Mouse (Mus musculus) embryonic facial prominence, embryonic 11.5 days (tissue): ENCODE measurements around the gene Gm21974. TPM values are rescaled to one million over a fixed set of nuclear protein-coding genes. Genes with fewer than 3 reads are reported as not detected.

Source experiments
- ATAC-seq: fragments of 200-750 bp; cut with Nextera tagmentation; replicated peaks from 2 replicates; pipeline ENCODE4 v1.8.0; 2017; ENCODE audit warnings: low read depth; ENCODE audit not compliant: insufficient number of reproducible peaks, low FRiP score, low TSS enrichment
- DNase-seq: peaks from one replicate; pipeline ENCODE4 v3.0.0-alpha.2; 2015; ENCODE audit warnings: low spot score
- H3K27ac ChIP-seq: fragments of 300-500 bp; sonication (generic); replicated peaks from 2 replicates; pipeline ENCODE4 v1.5.1; 2014; ENCODE audit warnings: mild to moderate bottlenecking, low read depth, low read length, control low read depth
- H3K27me3 ChIP-seq: fragments of 300-500 bp; sonication (generic); 2 replicates; pipeline ENCODE4 v1.6.1; 2014; ENCODE audit warnings: mild to moderate bottlenecking, low read length, moderate library complexity, mixed read lengths; ENCODE audit not compliant: control insufficient read depth, insufficient read depth
- H3K36me3 ChIP-seq: fragments of 300-500 bp; sonication (generic); replicated peaks from 2 replicates; pipeline ENCODE4 v1.6.1; 2014; ENCODE audit warnings: low read depth, mild to moderate bottlenecking, low read length, moderate library complexity, mixed read lengths; ENCODE audit not compliant: control insufficient read depth, insufficient read depth
- H3K4me1 ChIP-seq: fragments of 300-500 bp; sonication (generic); 2 replicates; pipeline ENCODE4 v1.6.1; 2014; ENCODE audit warnings: low read length, mixed read lengths; ENCODE audit not compliant: control insufficient read depth, insufficient read depth
- H3K4me2 ChIP-seq: fragments of 300-500 bp; sonication (generic); 2 replicates; pipeline ENCODE4 v1.6.1; 2014; ENCODE audit warnings: low read depth, mild to moderate bottlenecking, control low read depth, low read length, moderate library complexity
- H3K4me3 ChIP-seq: fragments of 300-500 bp; sonication (generic); 2 replicates; pipeline ENCODE4 v1.5.1; 2014; ENCODE audit warnings: low read depth, low read length, control low read depth
- H3K9ac ChIP-seq: fragments of 300-500 bp; sonication (generic); replicated peaks from 2 replicates; pipeline ENCODE4 v1.6.1; 2014; ENCODE audit warnings: mild to moderate bottlenecking, control low read depth, low read length
- H3K9me3 ChIP-seq: fragments of 300-500 bp; sonication (generic); replicated peaks from 2 replicates; pipeline ENCODE4 v1.6.1; 2016; ENCODE audit warnings: mild to moderate bottlenecking, low read length, inconsistent platforms, mixed read lengths; ENCODE audit not compliant: control insufficient read depth
- WGBS: fragments of 180-500 bp; shearing (Covaris S2); extraction: QIAGEN DNeasy Blood & Tissue Kit; methylation state at CpG from one replicate; pipeline ENCODE4 v1.1.7; 2014; 5-methylcytosine and 5-hydroxymethylcytosine counted together
- polyA plus RNA-seq: library from polyadenylated mRNA; unstranded; fragments of >200 nt; fragmentation: Nextera tagmentation; extraction: Ambion mirVana; gene quantifications from 2 replicates; pipeline ENCODE4 v1.2.1, GENCODE M21; 2014

The Gm21974 gene
- polyA plus RNA-seq, 1 experiment from 2014 or later: not detected

DNA sequence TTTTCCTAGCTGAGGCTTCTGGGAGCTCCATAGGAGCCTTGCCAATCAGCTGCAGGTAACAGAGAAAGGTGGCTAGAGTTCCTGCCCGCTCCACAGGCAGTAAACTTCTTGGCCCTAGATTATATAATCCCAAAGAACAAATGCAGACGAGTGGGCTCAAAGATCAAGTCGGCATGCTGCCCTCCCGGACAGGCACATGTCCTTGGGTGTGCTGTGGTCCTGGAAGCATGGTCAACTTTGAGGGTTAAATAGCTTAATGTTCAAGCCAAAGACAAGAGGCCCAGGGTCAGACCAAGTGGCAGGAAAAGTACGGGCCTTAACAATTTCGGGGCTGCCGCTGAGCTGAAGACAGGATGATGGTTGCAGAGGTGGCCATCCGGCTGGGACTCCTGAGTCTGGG, 30.8 kb upstream of the Gm21974 start:
- H3K9me3 ChIP-seq: no peaks in the 10 kb centered on the region
- no peak overlapping the region for H3K4me2 ChIP-seq
- peaks cover 4% of the 10 kb centered on the region; the same call in 1 of the 2 replicates for H3K27me3 ChIP-seq
- no peaks in the 10 kb centered on the region; the same call in 1 of the 2 replicates for H3K4me1 ChIP-seq
- no peak overlapping the region for H3K9ac ChIP-seq
- H3K36me3 ChIP-seq: no peaks in the 10 kb centered on the region; the same call in 1 of the 2 replicates
- H3K27ac ChIP-seq: no peak overlapping the region
- no peak for ATAC-seq
- no peak for DNase-seq
- WGBS: 85% methylated on average over 8 of the region's 8 CpGs
- no peak overlapping the region for H3K4me3 ChIP-seq

DNA sequence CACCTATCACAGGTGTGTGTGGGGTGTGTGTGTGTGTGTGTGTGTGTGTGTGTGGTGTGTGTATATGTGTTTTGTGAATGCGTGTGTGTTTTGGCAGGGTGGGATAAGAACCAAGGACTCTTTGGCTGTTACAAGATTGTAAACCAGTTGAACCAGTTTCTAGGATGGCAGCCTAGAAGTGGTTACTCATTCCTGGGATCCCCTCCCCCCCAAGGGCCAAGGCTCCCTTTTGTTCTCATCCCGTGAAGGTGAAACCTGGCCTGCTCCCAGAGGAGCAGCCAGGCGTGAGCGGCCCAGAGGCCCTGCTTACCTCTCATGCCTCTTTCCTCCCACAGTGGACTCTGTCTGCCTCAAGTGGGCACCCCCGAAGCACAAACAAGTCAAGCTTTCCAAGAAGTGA, 30.0 kb upstream of the Gm21974 start:
- no peak for ATAC-seq
- peak; percentile 54 for DNase-seq
- H3K9ac ChIP-seq: no peak overlapping the region
- H3K4me2 ChIP-seq: no peak overlapping the region
- H3K4me3 ChIP-seq: no peak overlapping the region
- H3K27me3 ChIP-seq: peaks cover 4% of the 10 kb centered on the region; the same call in 1 of the 2 replicates
- H3K27ac ChIP-seq: no peak overlapping the region
- WGBS: 49% methylated on average over 5 of the region's 5 CpGs
- H3K4me1 ChIP-seq: no peaks in the 10 kb centered on the region; the same call in 1 of the 2 replicates
- no peaks in the 10 kb centered on the region for H3K9me3 ChIP-seq
- H3K36me3 ChIP-seq: no peaks in the 10 kb centered on the region; the same call in 1 of the 2 replicates

DNA sequence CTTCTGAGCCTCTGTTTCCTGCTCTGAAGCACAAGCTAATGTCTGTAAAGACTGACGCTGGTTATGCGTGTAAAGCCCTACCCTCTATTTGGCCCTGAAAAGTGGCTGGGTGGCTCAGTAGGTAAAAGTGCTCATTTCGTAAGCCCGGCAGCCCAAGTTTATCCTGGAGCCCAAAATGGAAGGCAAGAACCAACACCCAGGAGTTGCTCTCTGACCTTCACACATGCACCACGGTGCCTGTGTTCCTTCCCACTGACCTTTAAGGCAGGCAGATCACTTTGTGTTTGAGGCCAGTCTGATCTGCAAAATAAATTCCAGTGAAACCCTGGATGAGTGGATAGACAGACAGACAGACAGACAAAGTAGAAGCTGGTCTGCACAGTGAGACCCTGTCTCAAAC, 28.5 kb upstream of the Gm21974 start:
- Histone ChIP-seq H3K36me3 (no peaks in the 10 kb centered on the region; the same call in none of the 2 replicates), H3K9ac (no peak overlapping the region), H3K4me2 (no peak overlapping the region), H3K27me3 (peaks cover 2% of the 10 kb centered on the region; the same call in 1 of the 2 replicates), H3K9me3 (no peaks in the 10 kb centered on the region), H3K4me3 (no peak overlapping the region), H3K4me1 (no peaks in the 10 kb centered on the region), H3K27ac (no peak overlapping the region)
- WGBS: 81% methylated on average over 5 of the region's 5 CpGs
- DNase-seq (no peak), ATAC-seq (no peak)

DNA sequence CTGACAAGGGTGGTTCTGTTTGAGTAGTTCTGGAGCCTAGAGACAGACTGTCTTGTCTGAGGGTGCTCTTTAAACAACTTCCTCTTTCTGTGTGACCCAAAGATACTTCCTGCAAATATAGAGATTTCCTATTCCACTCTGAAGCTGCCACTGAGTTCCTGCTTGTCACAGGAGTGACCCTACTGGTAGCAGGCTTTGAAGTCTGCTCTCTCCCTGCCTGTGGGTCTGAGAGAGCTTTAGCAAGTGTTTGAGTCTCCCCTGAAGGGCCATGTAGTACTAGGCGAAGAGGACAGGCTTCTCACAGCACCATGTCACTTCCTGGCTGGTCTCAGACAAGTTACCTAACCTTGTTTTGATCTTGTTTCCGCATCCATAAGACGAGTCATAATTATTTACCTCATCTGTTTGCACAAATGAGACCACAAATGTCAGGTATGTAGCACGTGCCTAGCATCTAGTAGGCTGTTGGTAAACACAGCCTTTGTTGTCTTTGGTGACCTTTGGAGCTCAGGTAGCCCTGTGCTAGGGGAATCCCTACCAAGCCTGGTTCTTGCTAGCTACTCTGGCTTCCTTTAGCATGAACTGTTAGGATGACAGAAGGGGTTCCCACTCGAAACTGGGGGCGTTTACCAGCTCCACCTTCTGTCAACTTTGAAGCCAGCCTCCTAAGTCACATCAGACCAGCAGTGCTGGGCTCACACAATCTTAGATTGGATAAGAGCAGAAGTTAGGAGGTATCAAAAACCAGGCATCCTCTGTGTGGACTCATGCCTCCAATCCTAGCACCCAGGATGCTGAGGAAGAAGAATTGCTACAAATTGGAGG, 27.4 kb upstream of the Gm21974 start:
- DNase-seq: no peak
- no peak overlapping the region for H3K27ac ChIP-seq
- no peak overlapping the region for H3K4me3 ChIP-seq
- no peaks in the 10 kb centered on the region; the same call in none of the 2 replicates for H3K36me3 ChIP-seq
- H3K4me1 ChIP-seq: no peaks in the 10 kb centered on the region
- no peaks in the 10 kb centered on the region for H3K27me3 ChIP-seq
- ATAC-seq: no peak
- no peak overlapping the region for H3K9ac ChIP-seq
- H3K9me3 ChIP-seq: no peaks in the 10 kb centered on the region
- 82% methylated on average over 6 of the region's 6 CpGs for whole genome bisulfite sequencing
- H3K4me2 ChIP-seq: no peak overlapping the region

- 68% methylated on average over 8 of the region's 8 CpGs for WGBS
- H3K27me3 ChIP-seq: no peaks in the 10 kb centered on the region
- no peak overlapping the region for H3K4me2 ChIP-seq
- no peak overlapping the region for H3K9ac ChIP-seq
- DNase-seq (peak; percentile 47), ATAC-seq (no peak)
- H3K36me3 ChIP-seq: no peaks in the 10 kb centered on the region; the same call in none of the 2 replicates
- H3K9me3 ChIP-seq: no peaks in the 10 kb centered on the region
- no peak overlapping the region for H3K4me3 ChIP-seq
- H3K27ac ChIP-seq: no peak overlapping the region
- no peaks in the 10 kb centered on the region for H3K4me1 ChIP-seq
These were observed 26.3 kb upstream of the Gm21974 start for GRCm38 (mm10) chr7:127921516-127921915.

DNA sequence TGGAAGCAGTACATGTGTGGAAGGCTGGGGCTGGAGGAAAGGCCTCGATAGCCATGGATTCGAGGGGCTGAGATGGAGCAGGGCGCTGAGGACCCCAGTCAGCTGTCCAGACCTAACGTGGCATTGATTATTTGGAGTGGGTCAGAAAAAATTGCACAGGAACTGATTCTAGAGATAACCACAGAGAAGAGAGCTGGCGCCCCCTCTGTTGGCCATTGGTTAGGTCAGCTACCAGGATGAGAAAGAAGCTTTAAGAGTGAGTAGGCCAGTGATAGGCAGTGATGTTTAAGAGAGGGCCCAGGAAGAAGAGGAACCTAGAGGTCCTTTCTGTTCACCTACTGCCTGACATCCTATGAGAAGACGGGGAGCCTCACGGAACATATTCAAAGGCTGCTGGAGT, 24.0 kb upstream of the Gm21974 start:
- Histone ChIP-seq H3K4me3 (no peak overlapping the region), H3K27ac (no peak overlapping the region), H3K4me2 (no peak overlapping the region), H3K27me3 (no peaks in the 10 kb centered on the region), H3K9me3 (no peaks in the 10 kb centered on the region), H3K36me3 (peaks cover 4% of the 10 kb centered on the region), H3K9ac (no peak overlapping the region), H3K4me1 (no peaks in the 10 kb centered on the region)
- no peak for ATAC-seq
- DNase-seq: no peak
- 75% methylated on average over 7 of the region's 7 CpGs for whole genome bisulfite sequencing

DNA sequence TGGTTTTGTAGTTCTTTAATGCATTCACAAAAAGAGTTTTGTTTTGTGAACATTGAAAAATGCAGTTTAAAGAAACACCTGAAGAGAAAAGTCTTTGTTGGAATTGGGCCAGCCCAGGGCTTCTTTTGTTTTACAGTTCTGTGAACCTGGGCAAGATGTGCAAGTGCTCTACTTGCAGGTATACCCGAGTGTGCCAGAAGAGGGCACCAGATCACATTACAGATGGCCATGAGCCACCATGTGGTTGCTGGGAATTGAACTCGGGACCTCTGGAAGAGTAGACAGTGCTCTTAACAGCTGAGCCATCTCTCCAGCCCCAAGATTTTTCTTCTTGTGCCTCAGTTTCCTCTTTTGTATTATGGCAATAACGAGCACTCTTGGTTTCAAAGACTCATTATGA, 22.9 kb upstream of the Gm21974 start:
- H3K9me3 ChIP-seq: no peaks in the 10 kb centered on the region
- 46% methylated on average over 3 of the region's 3 CpGs for WGBS
- no peak overlapping the region for H3K9ac ChIP-seq
- H3K27me3 ChIP-seq: no peaks in the 10 kb centered on the region
- ATAC-seq (no peak), DNase-seq (peak; percentile 52)
- no peaks in the 10 kb centered on the region for H3K4me1 ChIP-seq
- H3K4me3 ChIP-seq: no peak overlapping the region
- H3K27ac ChIP-seq: no peak overlapping the region
- H3K36me3 ChIP-seq: peaks cover 4% of the 10 kb centered on the region
- H3K4me2 ChIP-seq: no peak overlapping the region

DNA sequence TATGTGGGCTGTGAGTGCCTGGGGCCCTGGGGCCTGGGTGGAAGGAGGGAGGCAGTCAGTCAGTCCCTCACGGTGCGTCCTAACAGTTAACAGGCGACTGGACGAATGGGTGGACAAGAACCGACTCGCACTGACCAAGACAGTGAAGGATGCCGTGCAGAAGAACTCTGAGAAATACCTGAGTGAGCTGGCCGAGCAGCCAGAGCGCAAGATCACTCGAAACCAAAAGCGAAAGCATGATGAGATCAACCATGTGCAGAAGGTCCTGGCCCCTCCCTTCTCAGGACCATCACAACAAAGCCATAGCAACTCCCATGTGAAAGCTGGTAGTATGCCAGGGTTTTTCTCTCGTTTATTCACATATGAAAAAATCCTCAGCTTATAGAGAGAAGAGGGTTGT, 20.0 kb upstream of the Gm21974 start:
- DNase-seq (no peak), ATAC-seq (no peak)
- Histone ChIP-seq H3K4me2 (no peak overlapping the region), H3K4me3 (no peak overlapping the region), H3K9ac (no peak overlapping the region), H3K4me1 (no peaks in the 10 kb centered on the region), H3K9me3 (no peaks in the 10 kb centered on the region), H3K36me3 (peaks cover 4% of the 10 kb centered on the region), H3K27ac (no peak overlapping the region), H3K27me3 (no peaks in the 10 kb centered on the region)
- 90% methylated on average over 12 of the region's 12 CpGs for WGBS
